Mouse (Mus musculus) thymus, adult 2 months (tissue): ENCODE data around the gene Fgfr2.

Source experiments
- CTCF ChIP-seq: fragments of 200-500 bp; IDR thresholded peaks from 2 replicates; pipeline ENCODE4 v1.5.1; 2012; ENCODE audit warnings: mild to moderate bottlenecking, control low read depth, low read length, moderate library complexity, borderline replicate concordance; ENCODE audit not compliant: control insufficient read depth, poor library complexity, insufficient read depth; ENCODE audit errors: extremely low read depth
- POLR2A ChIP-seq: fragments of 200-500 bp; IDR thresholded peaks from 2 replicates; pipeline ENCODE4 v1.6.1; 2012; ENCODE audit warnings: mild to moderate bottlenecking, low read length, control low read depth, moderate library complexity; ENCODE audit not compliant: control insufficient read depth, poor library complexity, insufficient read depth; ENCODE audit errors: extremely low read depth

DNA sequence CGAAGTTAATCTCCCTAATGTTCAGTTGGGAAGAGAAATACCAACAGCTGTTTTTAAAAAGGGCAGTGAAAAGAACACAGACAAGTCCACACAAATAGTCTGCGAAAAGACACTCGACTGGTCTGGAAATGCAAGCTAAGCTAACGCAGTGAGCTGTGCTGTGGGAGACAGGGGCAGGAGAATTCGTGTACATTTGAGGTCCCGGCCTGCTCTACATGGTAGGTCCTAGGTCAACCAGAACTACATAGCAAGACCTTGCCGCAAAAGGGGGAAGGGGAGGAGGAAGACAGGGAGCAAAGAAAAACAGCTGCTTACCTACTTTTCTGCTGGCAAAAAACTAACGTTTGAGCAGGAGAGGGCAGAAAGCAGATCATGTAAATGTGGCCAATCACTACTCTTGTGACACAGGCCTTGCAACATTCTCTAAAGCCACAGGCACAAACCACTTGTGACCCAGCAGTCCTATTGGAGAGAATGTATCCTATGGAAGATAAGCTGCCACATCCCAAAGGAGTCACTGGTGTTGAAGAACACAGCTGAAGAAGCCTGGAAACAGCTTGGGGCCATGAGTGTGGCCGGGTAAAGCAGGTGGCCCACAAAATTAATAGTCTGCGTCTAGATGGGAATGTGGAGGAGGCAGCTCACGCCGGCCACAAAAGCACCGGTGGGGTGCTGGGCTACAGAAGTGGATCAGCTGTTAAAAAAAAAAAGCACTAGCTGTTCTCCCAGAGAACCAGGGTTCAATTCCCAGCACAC is 396.9 kb downstream of the Fgfr2 start:
- TF ChIP-seq POLR2A = no peak
- TF ChIP-seq CTCF = no peak
